Mouse (Mus musculus): ENCODE measurements around the gene B3galt1.

GRCm38 (mm10) chr2:67799981-67800380 is 234.3 kb downstream of the B3galt1 start:
- TF ChIP-seq FLI1 (IDR thresholded peaks at IDR 0.05; ENCODE audit: low read length) (no peak), GATA1 (IDR thresholded peaks at IDR 0.05; ENCODE audit: borderline replicate concordance, low read length) (no peak)
